Mouse (Mus musculus) left cerebral cortex, adult 18-20 months (tissue): ENCODE measurements at regions not wholly inside any gene's neighbourhood (a gene's known extent, or its start where the extent isn't known, plus 50 kb on each side); places are given as distances from the start of the nearest gene placed in this dataset.

Source experiments
- DNase-seq, 2 experiments: peaks; one replicate each; pipeline ENCODE4 v3.0.0; 2021 to 2022; ENCODE audit warnings: low spot score in 2 of 2, mixed read lengths in 1 of 2

GRCm38 (mm10) chr5:149338016-149338696 is 73.4 kb upstream of the Medag start:
- peak; percentile 34 to 70 for DNase-seq

- DNase-seq, result no peak
Measured at GRCm38 (mm10) chr5:149338697-149339078, 72.9 kb upstream of the Medag start.

- no peak for DNase-seq
Measured at GRCm38 (mm10) chr5:149340361-149340760, 71.2 kb upstream of the Medag start.

- DNase-seq, result no peak
Measured at GRCm38 (mm10) chr5:149341461-149341860, 70.1 kb upstream of the Medag start.

GRCm38 (mm10) chr5:149343610-149344527 is 67.7 kb upstream of the Medag start:
- no peak for DNase-seq

- no peak for DNase-seq
Measured at GRCm38 (mm10) chr5:149344528-149344855, 67.1 kb upstream of the Medag start.

GRCm38 (mm10) chr5:149345161-149345560 is 66.4 kb upstream of the Medag start:
- no peak for DNase-seq

GRCm38 (mm10) chr5:149349685-149350084 is 61.9 kb upstream of the Medag start:
- no peak for DNase-seq

- no peak for DNase-seq
Measured at GRCm38 (mm10) chr5:149353039-149353655, 58.4 kb upstream of the Medag start.

- no peak for DNase-seq
Measured at GRCm38 (mm10) chr5:149354448-149355115, 57.0 kb upstream of the Medag start.

GRCm38 (mm10) chr5:149355131-149355530 is 56.4 kb upstream of the Medag start:
- no peak for DNase-seq

- DNase-seq, result no peak
Measured at GRCm38 (mm10) chr5:149356970-149357369, 54.6 kb upstream of the Medag start.
